Mouse (Mus musculus) adipocyte (in vitro differentiated cells): Measurements from ENCODE around the gene Tmem94.

Experiments
- DNase-seq: peaks from one replicate; pipeline ENCODE4 v3.0.0-alpha.2; 2016; ENCODE audit warnings: low spot score

Tmem94 gene

DNA sequence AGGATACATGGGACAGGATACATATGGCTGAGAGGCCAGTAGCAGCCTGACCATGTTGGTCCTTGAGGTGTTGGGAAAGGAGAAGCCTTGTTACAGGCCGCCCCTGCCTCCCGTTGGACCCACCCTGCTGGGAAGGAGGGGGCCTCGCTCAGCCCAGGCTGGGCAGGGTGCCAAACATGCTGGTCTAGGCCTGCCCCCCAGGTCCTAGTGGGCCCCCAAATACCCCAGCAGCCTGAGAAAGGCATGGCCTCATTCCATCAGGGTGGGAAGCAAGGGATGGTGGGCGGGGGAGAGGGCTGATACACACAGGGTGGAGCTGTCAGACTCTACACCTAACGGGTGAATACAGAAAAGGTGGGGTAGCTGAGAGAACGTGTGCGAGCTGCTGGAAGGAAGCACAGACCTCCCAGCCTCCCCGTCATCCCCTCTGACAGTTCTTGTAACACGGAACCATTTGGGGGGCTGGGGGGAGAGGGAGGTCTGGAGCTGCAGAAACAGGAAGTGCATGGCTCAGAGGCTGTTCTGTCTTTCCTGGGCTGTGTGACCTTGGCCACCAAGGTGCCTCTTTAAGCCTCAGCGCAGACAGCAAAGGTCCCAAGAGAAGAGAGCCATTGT lies 43.6 kb downstream of the Tmem94 start:
- no peak for DNase-seq

GRCm38 (mm10) chr11:115809311-115809781 lies 44.1 kb downstream of the Tmem94 start:
- no peak for DNase-seq

GRCm38 (mm10) chr11:115810377-115810776 lies 45.1 kb downstream of the Tmem94 start:
- no peak for DNase-seq

DNA sequence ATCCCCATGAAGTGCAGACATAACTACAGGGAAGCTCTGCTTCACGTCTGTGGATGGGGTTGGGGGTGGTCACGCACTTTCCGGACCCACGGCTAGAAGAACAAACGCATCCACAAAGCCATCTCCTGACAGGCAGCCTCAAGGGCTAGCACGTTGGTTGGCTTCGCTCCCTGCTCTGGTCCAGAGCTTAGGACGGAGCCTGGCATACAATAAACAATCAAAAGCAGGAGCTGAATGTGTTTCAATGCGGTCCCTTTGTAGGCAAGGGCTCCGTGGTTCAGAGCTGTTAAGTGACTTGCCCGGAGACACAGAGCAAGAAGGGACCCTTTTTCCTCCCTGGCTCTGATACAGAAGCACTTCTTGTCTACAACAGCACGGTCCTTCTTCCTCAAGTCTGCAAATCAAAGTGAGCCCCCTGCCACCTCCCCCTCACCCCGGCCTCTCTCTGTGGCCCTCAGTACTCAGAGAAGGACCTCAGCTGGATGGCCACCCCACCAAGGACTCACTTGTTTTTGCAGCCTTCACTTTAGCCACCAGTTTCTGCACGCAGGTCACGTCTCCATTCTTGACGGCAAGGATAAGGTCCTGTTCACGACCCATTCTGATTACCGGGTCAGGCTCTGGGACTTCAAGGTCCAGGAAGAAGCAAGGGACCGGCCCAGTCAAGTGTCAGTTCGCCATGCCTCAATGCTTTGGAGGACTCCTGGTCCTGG lies 46.3 kb downstream of the Tmem94 start:
- DNase-seq, result no peak

DNA sequence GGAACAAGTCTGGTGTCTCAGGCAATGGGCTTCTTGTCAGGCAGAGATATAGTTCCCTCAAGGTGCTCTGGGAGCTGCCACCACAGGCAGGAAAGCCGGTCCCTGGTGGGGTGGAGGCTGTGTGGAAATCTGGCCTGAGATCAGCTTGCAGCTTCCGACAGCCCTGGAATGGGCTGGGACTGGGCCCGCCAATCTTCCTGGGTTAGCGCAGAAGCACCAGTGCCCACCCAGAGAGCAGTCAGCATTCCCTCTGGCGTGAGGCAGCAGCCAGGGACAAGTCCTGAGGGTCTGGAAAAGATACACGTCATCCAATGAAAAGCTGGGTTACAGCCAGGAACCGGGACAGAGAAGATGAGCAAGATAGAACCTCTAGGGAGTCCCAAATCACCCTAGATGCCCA lies 46.9 kb downstream of the Tmem94 start:
- no peak for DNase-seq

DNA sequence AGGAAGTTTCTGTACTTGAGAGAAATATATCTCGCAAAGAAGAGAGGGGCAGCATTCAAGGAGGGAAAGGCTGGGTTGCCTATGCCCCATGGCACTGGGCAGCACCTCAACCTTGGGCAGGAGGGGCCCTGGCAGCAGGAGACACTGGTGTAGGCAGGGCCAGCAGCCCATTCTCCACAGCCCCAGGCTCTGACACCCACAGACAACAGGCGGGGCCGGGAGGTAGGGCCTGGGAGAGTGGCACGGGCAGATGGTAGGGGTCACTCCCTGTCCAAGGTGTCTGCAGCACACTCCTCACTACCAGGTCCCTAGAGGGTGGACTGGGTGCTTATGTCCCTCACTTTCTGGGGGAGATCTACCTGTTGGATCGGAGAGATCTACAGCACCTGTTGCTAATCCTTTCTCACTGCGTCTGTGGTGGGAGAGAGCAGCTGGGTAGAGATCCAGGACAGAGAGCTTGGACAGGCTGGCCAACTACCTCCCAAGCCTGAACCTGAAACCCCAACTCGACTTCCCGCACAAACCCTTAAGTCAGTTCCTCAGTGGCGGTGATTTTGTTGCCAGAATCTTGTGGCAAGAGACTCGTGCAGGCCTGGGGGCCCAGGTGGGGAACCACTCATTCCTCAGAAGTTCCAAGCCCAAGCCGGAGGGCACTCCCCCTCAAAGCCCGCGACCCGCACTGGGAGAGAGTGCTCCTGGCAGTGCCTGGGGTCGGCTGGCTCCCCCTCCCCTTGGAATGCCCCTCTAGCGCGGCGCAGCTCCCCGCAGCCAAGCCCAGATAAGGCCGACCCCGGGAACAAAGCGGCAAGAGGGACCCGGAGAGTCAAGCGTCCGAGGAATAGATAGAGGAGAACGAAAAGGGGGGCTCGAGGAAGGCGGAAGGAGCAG lies 47.5 kb downstream of the Tmem94 start:
- no peak for DNase-seq

GRCm38 (mm10) chr11:115813507-115814296 lies 48.5 kb downstream of the Tmem94 start, which contains the start of gene Caskin2:
Gene Caskin2 (minus strand): TSS chr11:115813639.
- DNase-seq, result peak; percentile 99

DNA sequence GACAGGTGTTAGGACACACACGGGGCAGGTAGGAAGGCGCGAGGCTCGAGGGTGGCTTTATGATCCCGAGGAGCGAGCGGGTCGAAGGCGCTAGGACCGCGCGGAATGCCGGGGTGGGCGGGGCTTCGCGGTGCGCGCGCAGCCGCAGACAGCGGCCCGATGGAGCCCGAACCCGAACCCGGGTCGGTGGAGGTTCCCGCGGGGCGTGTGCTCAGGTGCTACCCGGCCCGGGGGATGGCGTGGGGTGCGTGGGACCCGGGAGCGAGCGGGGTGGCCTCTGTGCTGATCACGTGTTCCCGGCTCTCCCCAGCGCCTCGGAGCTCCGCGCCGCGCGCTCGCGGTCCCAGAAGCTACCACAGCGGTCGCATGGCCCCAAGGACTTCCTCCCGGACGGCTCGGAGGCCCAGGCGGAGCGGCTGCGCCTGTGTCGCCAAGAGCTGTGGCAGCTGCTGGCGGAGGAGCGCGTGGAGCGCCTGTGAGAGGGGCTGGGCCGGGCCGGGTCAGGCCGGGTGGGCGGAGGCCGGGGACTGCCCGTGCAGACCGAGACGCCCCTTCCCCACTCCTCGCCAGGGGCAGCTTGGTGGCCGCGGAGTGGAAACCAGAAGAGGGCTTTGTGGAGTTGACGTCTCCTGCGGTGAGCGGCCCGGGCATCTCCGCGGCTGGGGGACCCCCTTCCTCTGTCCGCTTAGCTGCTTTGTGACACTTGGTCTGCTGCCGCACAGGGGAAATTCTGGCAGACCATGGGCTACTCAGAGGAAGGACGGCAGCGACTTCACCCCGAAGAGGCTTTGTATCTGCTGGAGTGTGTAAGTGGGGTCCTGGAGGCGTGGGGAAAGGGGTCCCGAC lies 49.6 kb downstream of the Tmem94 start, which contains the start of gene Tsen54:
Gene Tsen54 (plus strand): TSS at position 120 of the 846 bp plus-strand sequence.
- peak; percentile 76 for DNase-seq

DNA sequence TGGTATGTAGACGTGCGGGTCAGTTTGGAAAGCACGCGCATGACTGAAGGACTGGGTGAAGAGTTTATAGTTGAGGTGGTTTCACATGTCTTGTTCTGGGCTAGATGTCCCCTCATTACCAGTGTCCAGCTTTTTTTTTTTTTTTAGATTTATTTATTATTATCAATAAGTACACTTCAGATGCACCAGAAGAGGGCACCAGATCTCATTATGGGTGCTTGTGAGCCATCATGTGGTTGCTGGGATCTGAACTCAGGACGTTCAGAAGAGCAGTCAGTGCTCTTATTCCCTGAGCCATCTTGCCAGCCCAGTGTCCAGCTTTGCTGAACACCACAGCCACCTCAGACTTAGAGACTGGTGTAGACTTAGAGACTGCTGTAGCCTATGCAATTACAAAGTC lies 52.1 kb downstream of the Tmem94 start:
- DNase-seq, result peak; percentile 36

DNA sequence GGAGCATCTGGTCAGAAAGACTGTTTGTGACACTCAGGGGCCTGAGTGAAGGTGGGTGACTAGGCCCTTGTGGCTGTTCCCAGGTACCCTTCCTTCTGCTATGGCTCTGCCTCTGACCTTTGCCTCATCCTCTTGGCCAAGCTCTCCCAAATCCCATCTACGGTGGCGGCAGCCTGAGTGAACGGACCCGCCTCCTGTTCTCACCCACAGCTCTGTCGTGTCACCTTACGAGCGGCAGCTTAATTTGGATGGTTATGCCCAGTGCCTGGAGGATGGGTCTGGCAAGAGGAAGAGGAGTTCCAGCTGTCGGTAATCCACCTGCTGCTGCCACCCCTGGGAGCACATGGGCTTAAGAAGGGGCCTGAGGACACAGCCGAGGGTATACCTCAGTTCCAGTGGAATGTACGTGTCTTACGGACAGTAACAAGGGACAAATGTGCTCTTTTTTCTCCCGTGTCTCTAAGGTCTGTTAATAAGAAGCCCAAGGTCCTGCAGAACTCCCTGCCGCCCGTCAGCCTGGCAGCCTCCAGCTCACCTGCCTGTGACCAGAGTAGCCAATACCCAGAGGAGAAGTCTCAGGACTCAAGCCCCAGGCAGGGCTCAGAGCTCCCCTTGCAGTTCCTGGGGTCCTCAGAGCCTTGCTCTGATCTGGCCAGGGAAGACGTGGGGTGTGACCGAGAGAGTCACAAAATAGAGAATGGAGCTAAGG lies 54.8 kb downstream of the Tmem94 start:
- no peak for DNase-seq

DNA sequence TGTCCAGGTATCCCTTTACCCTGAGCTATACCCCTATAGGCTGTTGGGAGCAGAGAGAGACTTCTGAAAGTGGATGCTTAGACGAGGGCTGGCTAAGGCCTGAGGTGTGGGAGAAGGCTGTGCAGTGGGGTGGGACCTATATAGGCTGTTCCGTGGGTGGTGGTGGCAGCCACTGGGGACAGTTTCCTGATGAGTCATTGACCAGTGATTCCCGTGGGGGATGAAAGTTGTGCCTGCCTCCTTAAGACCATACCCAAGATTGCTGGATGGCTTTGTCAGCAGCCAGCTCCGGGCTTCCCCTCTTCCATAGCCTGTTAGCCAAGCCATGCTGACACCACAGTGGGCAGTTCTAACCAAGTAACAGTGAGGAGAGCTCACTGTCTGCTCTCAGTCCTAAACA lies 55.8 kb downstream of the Tmem94 start:
- DNase-seq, result no peak

DNA sequence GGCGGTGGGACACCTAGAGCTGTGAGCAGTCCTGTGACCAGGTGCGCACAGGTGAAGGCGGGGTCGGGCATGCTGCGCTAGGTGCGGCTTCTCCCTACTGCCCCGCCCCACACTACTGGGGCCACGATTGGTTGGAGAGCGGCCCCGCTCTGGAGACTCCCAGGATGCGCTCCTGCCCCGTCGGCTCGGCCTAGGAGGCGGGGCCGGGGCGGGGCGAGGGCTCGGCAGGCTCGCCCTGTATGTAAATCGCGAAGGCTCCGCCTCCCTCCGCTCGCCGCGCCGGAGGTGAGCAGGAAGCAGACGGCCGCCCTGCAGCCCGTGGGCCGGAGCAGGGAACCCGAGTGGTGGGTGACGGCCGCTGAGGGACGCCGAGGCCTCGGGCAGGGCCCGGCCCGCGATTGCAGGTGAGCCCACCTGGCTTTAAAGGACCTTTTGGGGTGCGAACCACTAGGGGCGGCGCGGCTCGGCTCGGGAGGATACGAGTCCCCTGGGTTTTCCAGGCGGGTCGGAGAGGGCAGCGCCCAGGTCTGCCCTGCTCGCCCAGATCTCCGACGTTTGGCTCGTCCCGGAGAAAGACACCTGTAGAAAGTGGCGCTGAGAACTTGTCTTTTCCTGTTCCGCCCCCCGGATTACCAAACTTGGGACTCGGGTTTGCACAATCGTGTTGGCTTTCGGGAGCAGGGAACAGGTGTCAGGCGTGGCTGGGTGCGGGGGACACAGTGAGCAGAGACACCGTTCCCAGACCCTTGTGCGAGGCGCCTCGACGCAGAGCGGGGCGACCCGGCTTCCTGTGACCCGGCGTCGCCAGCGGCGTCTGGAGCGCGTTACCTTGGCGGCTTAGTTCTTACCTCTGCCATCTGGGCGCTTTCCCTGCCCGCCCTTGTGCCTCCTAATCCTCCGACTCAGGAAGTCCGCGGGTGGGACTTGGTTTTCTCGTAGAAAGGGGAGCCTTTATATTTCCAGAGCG lies 58.8 kb downstream of the Tmem94 start, which contains the start of gene Llgl2:
Gene Llgl2 (plus strand): TSS at position 276 of the 967 bp plus-strand sequence.
- peak; percentile 75 for DNase-seq

DNA sequence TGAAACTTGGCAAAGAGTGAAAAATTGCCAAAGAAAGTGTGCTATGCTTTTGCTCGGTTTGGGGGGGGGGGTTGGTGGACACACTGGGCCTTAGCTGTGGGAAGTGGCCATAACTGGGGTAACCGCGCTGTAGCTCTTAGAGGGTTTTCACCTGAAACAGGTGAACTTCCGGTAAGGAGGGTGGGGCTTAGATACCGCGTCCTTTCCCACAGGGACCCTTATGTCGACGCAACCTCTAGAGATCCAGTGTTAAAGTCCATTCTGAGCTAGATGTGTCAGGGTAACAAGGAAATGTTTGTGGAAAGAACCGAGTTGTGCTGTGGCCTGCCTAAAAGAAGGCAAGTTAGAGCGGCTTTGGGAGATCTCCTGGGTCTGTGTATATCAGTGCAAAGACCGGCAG lies 59.6 kb downstream of the Tmem94 start:
- no peak for DNase-seq

DNA sequence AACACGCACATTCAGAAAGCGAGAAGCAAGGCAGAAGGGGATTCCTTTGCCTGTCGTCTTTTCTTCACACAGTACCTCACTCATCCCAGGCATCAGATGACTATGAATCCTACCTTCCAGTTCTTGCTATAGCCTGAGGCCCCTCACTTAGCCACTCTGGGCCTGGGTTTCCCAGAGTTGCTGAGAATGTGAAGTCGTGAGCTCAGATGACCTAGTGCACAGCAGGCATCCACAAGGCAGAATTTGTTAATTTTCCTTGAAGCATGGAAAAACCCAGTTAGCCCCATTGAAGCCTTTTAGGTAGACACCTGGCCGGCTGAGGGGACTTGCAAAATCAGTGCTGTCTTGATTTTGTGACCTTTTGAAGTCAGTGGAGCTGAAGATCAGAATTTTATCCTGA lies 61.3 kb downstream of the Tmem94 start:
- DNase-seq, result no peak

DNA sequence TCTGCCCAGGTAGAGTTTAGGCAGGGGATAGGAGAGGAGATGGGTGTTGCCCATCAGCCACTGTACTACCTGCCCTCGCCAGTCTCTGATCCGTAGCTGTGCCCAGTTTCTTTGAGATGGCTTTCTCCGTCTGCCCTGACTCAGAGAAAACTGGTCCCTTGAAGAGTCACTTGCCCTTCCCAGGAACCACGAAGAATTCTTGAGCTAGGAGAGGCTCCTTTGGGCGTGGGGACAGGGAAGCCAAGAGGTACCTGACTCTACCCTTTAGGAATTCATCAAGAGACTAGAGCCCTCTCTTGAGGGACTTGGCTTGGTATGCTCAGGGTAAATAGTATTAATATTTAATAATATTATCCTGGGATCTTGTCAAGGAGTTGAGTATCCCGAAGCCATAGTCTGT lies 62.4 kb downstream of the Tmem94 start:
- no peak for DNase-seq

DNA sequence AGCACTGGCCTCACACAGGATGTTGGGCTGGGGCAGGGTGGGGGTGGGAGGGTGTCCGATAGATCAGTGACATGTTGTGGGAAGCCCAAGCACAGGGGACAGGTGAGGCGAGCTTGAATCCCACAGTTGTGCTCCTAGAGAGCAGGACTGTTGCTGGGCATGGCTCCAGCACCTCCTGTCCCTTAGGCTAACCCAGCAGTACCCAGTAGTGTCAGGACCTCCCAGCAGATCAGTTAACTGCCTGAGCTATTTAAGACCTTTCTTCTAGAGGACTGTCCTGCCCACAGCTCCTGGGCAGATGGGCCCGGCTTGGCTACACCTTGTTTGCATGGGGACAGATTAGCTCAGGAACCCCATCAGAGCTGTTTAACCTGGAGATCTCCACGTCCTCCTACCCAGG lies 63.8 kb downstream of the Tmem94 start:
- no peak for DNase-seq

DNA sequence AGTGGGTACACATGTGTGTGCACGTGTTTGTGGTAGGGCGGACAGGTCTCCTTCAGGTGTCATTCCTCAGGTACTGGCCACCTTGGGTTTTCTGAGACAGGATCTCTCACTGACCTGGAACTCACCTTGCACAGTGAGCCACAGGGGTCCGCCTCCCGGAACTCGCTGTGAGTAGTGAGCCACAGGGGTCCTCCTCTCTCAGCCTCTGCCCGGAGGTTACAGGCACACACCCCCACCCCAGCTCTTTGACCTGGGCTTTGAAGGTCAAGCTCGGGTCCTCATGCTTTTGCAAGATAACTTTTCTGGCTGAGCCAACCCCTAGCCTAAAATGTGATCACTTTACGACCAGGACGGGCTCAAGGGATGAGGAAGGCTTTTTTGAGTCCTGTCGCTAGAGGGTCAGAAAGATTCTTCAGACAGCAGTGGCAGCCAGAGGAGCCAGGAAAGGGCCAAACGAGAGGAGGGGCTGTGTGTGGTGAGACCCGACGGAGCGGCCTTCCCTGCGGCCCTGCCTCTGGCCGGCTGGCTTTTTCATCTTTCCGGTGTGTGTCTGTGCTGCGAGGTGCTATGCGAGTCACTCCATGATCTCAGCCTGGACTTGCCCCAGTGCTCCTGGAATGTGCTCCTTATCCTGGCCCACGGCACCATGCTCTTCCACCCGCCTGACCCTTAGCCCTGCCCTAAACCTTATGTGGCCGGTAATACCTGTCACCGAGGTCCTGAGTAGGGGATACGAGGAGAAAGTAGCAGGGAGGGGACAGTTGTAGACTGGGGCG lies 65.5 kb downstream of the Tmem94 start:
- no peak for DNase-seq

DNA sequence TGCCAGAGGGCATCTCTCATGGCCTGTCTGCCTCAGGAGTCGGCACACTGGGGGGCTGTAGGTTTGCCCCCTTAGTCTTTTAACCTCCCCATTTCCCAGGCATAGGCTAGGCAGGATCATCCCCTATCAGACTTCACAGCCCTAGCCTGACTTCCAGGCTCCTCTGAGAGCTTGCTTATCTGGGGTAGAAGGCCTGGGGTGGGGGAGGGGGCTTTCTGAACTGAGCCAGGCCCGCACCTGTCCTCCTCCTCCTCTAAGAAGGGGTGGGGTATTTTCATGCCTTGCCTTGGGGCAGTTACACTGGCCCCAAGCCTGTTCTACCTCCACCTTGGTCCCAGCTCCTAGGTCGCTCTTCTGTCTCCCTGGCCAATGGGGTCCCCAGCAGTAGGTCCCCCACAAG lies 66.3 kb downstream of the Tmem94 start:
- no peak for DNase-seq
